In the genomic region with DNA sequence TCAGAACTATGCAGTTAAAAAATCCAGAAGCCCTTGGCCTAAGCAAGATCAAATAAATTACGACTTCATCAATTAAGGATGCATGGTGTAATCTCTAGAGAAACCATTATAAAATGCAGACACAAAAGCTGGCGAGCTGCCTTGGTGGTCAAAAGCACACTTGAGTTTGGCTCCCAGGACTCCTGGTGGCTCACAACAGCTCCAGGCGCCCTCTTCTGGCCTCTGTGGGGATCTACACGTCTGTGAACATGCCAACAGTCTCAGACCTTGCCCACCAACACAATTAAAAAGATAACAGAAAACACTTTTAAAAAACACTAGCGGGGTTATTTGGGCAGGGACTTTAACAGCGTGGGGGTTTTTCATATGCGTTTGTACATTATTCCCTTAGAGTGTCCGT, we compare ENCODE assay signal across 8 mouse cellular contexts. TPM values are rescaled to one million over a fixed set of nuclear protein-coding genes. Genes with fewer than 3 reads are reported as not detected.
DNase-seq lines count a peak whose midpoint lies in the region; ATAC-seq and TF ChIP-seq lines count a peak whose summit lies in the region.

No protein-coding gene starts in this region.

- no peak for ATAC-seq in kidney, embryonic 15.5 days (replicated peaks; ENCODE audit: low FRiP score)

- no peaks in the 10 kb centered on the region for H3K27me3 ChIP-seq in kidney, embryonic 15.5 days
- H3K27me3 ChIP-seq in testis, adult 2 months (ENCODE audit: control insufficient read depth, insufficient read depth, low read length): no peaks in the 10 kb centered on the region

- no peaks in the 10 kb centered on the region for H3K36me3 ChIP-seq in kidney, embryonic 15.5 days
- H3K36me3 ChIP-seq in testis, adult 2 months (ENCODE audit: control insufficient read depth, insufficient read depth, low read length): no peaks in the 10 kb centered on the region

- TF ChIP-seq CTCF in testis, adult 2 months (IDR thresholded peaks at IDR 0.05; ENCODE audit: control insufficient read depth, insufficient read depth, insufficient replicate concordance, low read depth, low read length): peak; percentile 82; the same call in 1 of the 2 replicates

- H3K4me3 ChIP-seq in kidney, embryonic 15.5 days (replicated peaks): no peak overlapping the region
- H3K4me3 ChIP-seq in testis, adult 2 months (ENCODE audit: control insufficient read depth, low read depth, low read length): no peak overlapping the region

- H3K27ac ChIP-seq in kidney, embryonic 15.5 days: no peak overlapping the region
- H3K27ac ChIP-seq in testis, adult 2 months (ENCODE audit: control insufficient read depth, insufficient read depth, low read depth, low read length): no peak overlapping the region

- no peak overlapping the region for H3K4me2 ChIP-seq in kidney, embryonic 15.5 days

- 30% methylated on average over 8 of the region's 8 CpGs for WGBS in kidney, embryonic 15.5 days

- TF ChIP-seq POLR2A in testis, adult 2 months (IDR thresholded peaks at IDR 0.05; ENCODE audit: control insufficient read depth, low read depth, low read length): no peak

- peak; percentile 25 for DNase-seq in kidney, adult 11 months
- DNase-seq in adrenal gland, adult 8-10 months: peak; percentile 14
- DNase-seq in embryo, embryonic 9.5 days (ENCODE audit: extremely low spot score): peak; percentile 60
- peak; percentile 68 to 75 for DNase-seq in heart, postnatal 36 days
- peak; percentile 49 to 65 for DNase-seq in left cerebral cortex, adult 18-20 months (ENCODE audit: low spot score in 2 of 2)
- DNase-seq in naive thymus-derived CD4-positive, alpha-beta T cell, adult 2 months (ENCODE audit: low read depth): peak; percentile 64

- H3K9me3 ChIP-seq in kidney, embryonic 15.5 days (replicated peaks): no peaks in the 10 kb centered on the region

- no peak overlapping the region for H3K9ac ChIP-seq in kidney, embryonic 15.5 days

- peaks cover 8% of the 10 kb centered on the region for H3K4me1 ChIP-seq in kidney, embryonic 15.5 days
- no peaks in the 10 kb centered on the region for H3K4me1 ChIP-seq in testis, adult 2 months (ENCODE audit: control insufficient read depth, insufficient read depth, low read length)

- intact Hi-C loops in heart, postnatal 36 days (cut with DNase I): loop anchor here (1.0 to 10.0 kb wide), 5 partner anchors 50 to 276 kb away; no protein-coding TSS in a partner anchor

RNA-seq across cellular contexts. Expression of gene Upk1b, which starts 12.4 kb away (rescaled TPM):
- polyA plus RNA-seq in kidney, embryonic 15.5 days (2015; fragmentation: Nextera tagmentation; extraction: Ambion mirVana): 4.9 and 10.1 TPM in 2 replicates
- 1 to 10 TPM in 2 of 4 experiments, under 1 TPM in 2; 0.83 to 2.3 (median 1.4) TPM for total RNA-seq in adrenal gland, adult 8-10 months (2022)
- 1 to 10 TPM; 3.1 to 5.9 TPM for total RNA-seq in heart, postnatal 36 days (2021)
- total RNA-seq in left cerebral cortex, adult 18-20 months (2021): 1 to 10 TPM; 2.2 to 3.0 TPM
- polyA plus RNA-seq in testis, adult 2 months (2012; rRNA removed): 2.1 TPM in 2 replicates

RNA-seq across cellular contexts. Expression of gene 4930435E12Rik, which starts 16.0 kb away (rescaled TPM):
- not detected in 2 replicates for polyA plus RNA-seq in kidney, embryonic 15.5 days (2015; fragmentation: Nextera tagmentation; extraction: Ambion mirVana)
- total RNA-seq in adrenal gland, adult 8-10 months (2022): not detected
- total RNA-seq in heart, postnatal 36 days (2021): not detected
- not detected for total RNA-seq in left cerebral cortex, adult 18-20 months (2021)
- polyA plus RNA-seq in testis, adult 2 months (2012; rRNA removed): 55.4 and 79.1 TPM in 2 replicates

Comparison
In these comparisons a context has a peak if more than half of its experiments do, and no peak if none do; other contexts are left out.
1. DNase-seq: peak in every context shown above with its lines; median percentile 72 in heart, postnatal 36 days; 64 in naive thymus-derived CD4-positive, alpha-beta T cell, adult 2 months; 60 in embryo, embryonic 9.5 days; 57 in left cerebral cortex, adult 18-20 months; 25 in kidney, adult 11 months; 14 in adrenal gland, adult 8-10 months.